Mouse (Mus musculus) stomach, embryonic 16.5 days (tissue): Measurements from ENCODE around the gene Galns. TPM values are rescaled to one million over a fixed set of nuclear protein-coding genes. Genes with fewer than 3 reads are reported as not detected.
A peak's percentile ranks its signal among the peaks of the same experiment; 100 is the strongest.

Experiments used
- ATAC-seq: fragments of 200-750 bp; cut with Nextera tagmentation; 2 replicates; pipeline ENCODE4 v1.8.0; 2017; ENCODE audit warnings: moderate number of reproducible peaks, moderate TSS enrichment; ENCODE audit not compliant: insufficient read depth, low FRiP score
- H3K27ac ChIP-seq: fragments of 300-500 bp; sonication (generic); 2 replicates; pipeline ENCODE4 v1.5.1; 2014; ENCODE audit warnings: low read length
- H3K27me3 ChIP-seq: fragments of 300-500 bp; sonication (generic); 2 replicates; pipeline ENCODE4 v1.6.1; 2014; ENCODE audit warnings: low read length, control low read depth, mixed read lengths; ENCODE audit not compliant: control insufficient read depth, insufficient read depth
- H3K36me3 ChIP-seq: fragments of 300-500 bp; sonication (generic); 2 replicates; pipeline ENCODE4 v1.6.1; 2014; ENCODE audit warnings: low read length; ENCODE audit not compliant: control insufficient read depth, insufficient read depth
- H3K4me1 ChIP-seq: fragments of 300-500 bp; sonication (generic); 2 replicates; pipeline ENCODE4 v1.6.1; 2014; ENCODE audit warnings: low read length, control low read depth, mixed read lengths; ENCODE audit not compliant: control insufficient read depth, insufficient read depth
- H3K4me2 ChIP-seq: fragments of 300-500 bp; sonication (generic); 2 replicates; pipeline ENCODE4 v1.6.1; 2014; ENCODE audit warnings: low read depth, low read length, mixed read lengths
- H3K4me3 ChIP-seq: fragments of 300-500 bp; sonication (generic); replicated peaks from 2 replicates; pipeline ENCODE4 v1.5.1; 2014; ENCODE audit warnings: mild to moderate bottlenecking, low read length
- H3K9ac ChIP-seq: fragments of 300-500 bp; sonication (generic); 2 replicates; pipeline ENCODE4 v1.6.1; 2014; ENCODE audit warnings: low read length
- H3K9me3 ChIP-seq: fragments of 300-500 bp; sonication (generic); replicated peaks from 2 replicates; pipeline ENCODE4 v1.6.1; 2016; ENCODE audit warnings: low read length, control low read depth; ENCODE audit not compliant: control insufficient read depth
- WGBS: fragments of 180-500 bp; shearing (Covaris S2); extraction: QIAGEN DNeasy Blood & Tissue Kit; methylation state at CpG from one replicate; pipeline ENCODE4 v1.1.7; 2014; 5-methylcytosine and 5-hydroxymethylcytosine counted together
- polyA plus RNA-seq: library from polyadenylated mRNA; unstranded; fragments of >200 nt; fragmentation: Nextera tagmentation; extraction: Ambion mirVana; gene quantifications from 2 replicates; pipeline ENCODE4 v1.2.1, GENCODE M21; 2015

Galns gene
- polyA plus RNA-seq, 1 experiment from 2014 or later = 14.8 TPM

- Histone ChIP-seq H3K4me1 (no peaks in the 10 kb centered on the region; the same call in 1 of the 2 replicates), H3K36me3 (no peaks in the 10 kb centered on the region), H3K4me2 (no peak overlapping the region), H3K27ac (no peak overlapping the region), H3K4me3 (no peak overlapping the region), H3K9me3 (no peaks in the 10 kb centered on the region), H3K27me3 (no peaks in the 10 kb centered on the region), H3K9ac (no peak overlapping the region)
- WGBS = 69% methylated on average over 5 of the region's 5 CpGs
- no peak for ATAC-seq
Observed at GRCm38 (mm10) chr8:122624653-122625052, 13.4 kb upstream of the Galns start.

- Histone ChIP-seq H3K9ac (no peak overlapping the region), H3K27ac (no peak overlapping the region), H3K4me2 (no peak overlapping the region), H3K4me1 (no peaks in the 10 kb centered on the region; the same call in 1 of the 2 replicates), H3K27me3 (no peaks in the 10 kb centered on the region), H3K4me3 (no peak overlapping the region), H3K9me3 (no peaks in the 10 kb centered on the region), H3K36me3 (no peaks in the 10 kb centered on the region)
- ATAC-seq = no peak
- WGBS = 89% methylated on average over 17 of the region's 17 CpGs
Observed at GRCm38 (mm10) chr8:122623844-122624642, 12.8 kb upstream of the Galns start.

- ATAC-seq = no peak
- 54% methylated on average over 6 of the region's 6 CpGs for WGBS
- H3K9me3 ChIP-seq = no peaks in the 10 kb centered on the region
Observed at GRCm38 (mm10) chr8:122622727-122623126, 11.5 kb upstream of the Galns start, which contains the start of gene Pabpn1l. Gene Pabpn1l (minus strand): TSS chr8:122622739.

GRCm38 (mm10) chr8:122620446-122620845, 9.2 kb upstream of the Galns start:
- no peak overlapping the region for H3K4me3 ChIP-seq
- no peak overlapping the region for H3K27ac ChIP-seq
- H3K27me3 ChIP-seq = no peaks in the 10 kb centered on the region
- H3K4me1 ChIP-seq = peaks cover 10% of the 10 kb centered on the region; the same call in 1 of the 2 replicates
- WGBS = 31% methylated on average over 5 of the region's 5 CpGs
- ATAC-seq = no peak
- no peak overlapping the region for H3K4me2 ChIP-seq
- no peaks in the 10 kb centered on the region for H3K36me3 ChIP-seq
- H3K9me3 ChIP-seq = no peaks in the 10 kb centered on the region
- H3K9ac ChIP-seq = no peak overlapping the region

More at GRCm38 (mm10) chr8:122622727-122623126, 11.5 kb upstream of the Galns start, which contains the start of gene Pabpn1l:
- no peak within 1 kb of the TSS for H3K4me2 ChIP-seq
- H3K4me3 ChIP-seq = no peak within 1 kb of the TSS
- no peak within 1 kb of the TSS for H3K9ac ChIP-seq
- no peaks in the 10 kb centered on the region for H3K27me3 ChIP-seq
- peaks cover 3% of the 10 kb centered on the region; the same call in 1 of the 2 replicates for H3K4me1 ChIP-seq
- H3K36me3 ChIP-seq = no peaks in the 10 kb centered on the region
- H3K27ac ChIP-seq = no peak within 1 kb of the TSS

- Histone ChIP-seq H3K4me1 (peaks cover 10% of the 10 kb centered on the region; the same call in 1 of the 2 replicates), H3K36me3 (no peaks in the 10 kb centered on the region), H3K9ac (no peak overlapping the region), H3K27me3 (no peaks in the 10 kb centered on the region), H3K4me3 (no peak overlapping the region), H3K27ac (no peak overlapping the region), H3K9me3 (no peaks in the 10 kb centered on the region), H3K4me2 (no peak overlapping the region)
- no peak for ATAC-seq
- WGBS = 80% methylated on average over 6 of the region's 6 CpGs
Observed at GRCm38 (mm10) chr8:122618660-122619378, 7.6 kb upstream of the Galns start.

GRCm38 (mm10) chr8:122617947-122618546, 6.8 kb upstream of the Galns start:
- no peak for ATAC-seq
- Histone ChIP-seq H3K4me2 (no peak overlapping the region), H3K4me1 (peaks cover 10% of the 10 kb centered on the region; the same call in 1 of the 2 replicates), H3K36me3 (no peaks in the 10 kb centered on the region), H3K27ac (no peak overlapping the region), H3K9ac (0 out of 2 replicates have a peak overlapping the region, but pooled peaks have one; percentile 3), H3K27me3 (no peaks in the 10 kb centered on the region), H3K9me3 (no peaks in the 10 kb centered on the region), H3K4me3 (no peak overlapping the region)
- 25% methylated on average over 5 of the region's 7 CpGs for WGBS

- Histone ChIP-seq H3K4me1 (peaks cover 15% of the 10 kb centered on the region; the same call in 1 of the 2 replicates), H3K4me2 (no peak overlapping the region), H3K9ac (no peak overlapping the region), H3K9me3 (no peaks in the 10 kb centered on the region), H3K4me3 (no peak overlapping the region), H3K36me3 (no peaks in the 10 kb centered on the region), H3K27ac (peak overlapping the region; percentile 37; the same call in 1 of the 2 replicates), H3K27me3 (no peaks in the 10 kb centered on the region)
- WGBS = 50% methylated on average over 9 of the region's 9 CpGs
- ATAC-seq = no peak
Observed at GRCm38 (mm10) chr8:122616181-122616905, 5.1 kb upstream of the Galns start.

GRCm38 (mm10) chr8:122610612-122611277, 518 bp downstream of the Galns start:
- 6% methylated on average over 20 of the region's 20 CpGs for WGBS
- H3K27me3 ChIP-seq = no peaks in the 10 kb centered on the region
- peak overlapping the region; percentile 83 for H3K9ac ChIP-seq
- peak overlapping the region; percentile 66 for H3K4me2 ChIP-seq
- no peaks in the 10 kb centered on the region for H3K36me3 ChIP-seq
- H3K4me3 ChIP-seq = peak overlapping the region; percentile 81
- H3K27ac ChIP-seq = peak overlapping the region; percentile 82
- H3K4me1 ChIP-seq = peaks cover 15% of the 10 kb centered on the region; the same call in 1 of the 2 replicates
- ATAC-seq = no peak
- H3K9me3 ChIP-seq = no peaks in the 10 kb centered on the region
